Mouse (Mus musculus): Measurements from ENCODE around the gene Arhgef7.

GRCm38 (mm10) chr8:11740857-11741256, 13.3 kb downstream of the Arhgef7 start:
- TF ChIP-seq POLR2A (IDR thresholded peaks at IDR 0.05; ENCODE audit: insufficient read depth, low read depth, low read length) (no peak), CTCF (IDR thresholded peaks at IDR 0.05) (no peak)
